Mouse (Mus musculus): Measurements from ENCODE around the gene Enah. TPM values are rescaled to one million over a fixed set of nuclear protein-coding genes. Genes with fewer than 3 reads are reported as not detected.

Enah gene
- polyA plus RNA-seq, 1 experiment: 122 TPM

GRCm38 (mm10) chr1:181987226-181987625 lies 32.6 kb downstream of the Enah start:
- DNase-seq (ENCODE audit: low read depth): peak; percentile 37
- TF ChIP-seq CTCF (IDR thresholded peaks at IDR 0.05; ENCODE audit: borderline replicate concordance, extremely low read depth, insufficient read depth, insufficient read length) (no peak), POLR2A (IDR thresholded peaks at IDR 0.05; ENCODE audit: borderline replicate concordance, extremely low read depth, insufficient read depth, insufficient read length, poor library complexity, severe bottlenecking) (no peak)

- TF ChIP-seq CTCF (IDR thresholded peaks at IDR 0.05; ENCODE audit: borderline replicate concordance, extremely low read depth, insufficient read depth, insufficient read length) (no peak), POLR2A (IDR thresholded peaks at IDR 0.05; ENCODE audit: borderline replicate concordance, extremely low read depth, insufficient read depth, insufficient read length, poor library complexity, severe bottlenecking) (no peak)
- no peak for DNase-seq (ENCODE audit: low read depth)
Observed at GRCm38 (mm10) chr1:181985880-181986279, 33.9 kb downstream of the Enah start.

GRCm38 (mm10) chr1:181984811-181985210 lies 35.0 kb downstream of the Enah start:
- TF ChIP-seq CTCF (IDR thresholded peaks at IDR 0.05; ENCODE audit: borderline replicate concordance, extremely low read depth, insufficient read depth, insufficient read length): no peak
- TF ChIP-seq POLR2A (IDR thresholded peaks at IDR 0.05; ENCODE audit: borderline replicate concordance, extremely low read depth, insufficient read depth, insufficient read length, poor library complexity, severe bottlenecking): no peak
- DNase-seq (ENCODE audit: low read depth): no peak

- no peak for TF ChIP-seq CTCF (IDR thresholded peaks at IDR 0.05; ENCODE audit: borderline replicate concordance, extremely low read depth, insufficient read depth, insufficient read length)
- no peak for TF ChIP-seq POLR2A (IDR thresholded peaks at IDR 0.05; ENCODE audit: borderline replicate concordance, extremely low read depth, insufficient read depth, insufficient read length, poor library complexity, severe bottlenecking)
- peak; percentile 82 for DNase-seq (ENCODE audit: low read depth)
Observed at GRCm38 (mm10) chr1:181980017-181980719, 39.6 kb downstream of the Enah start.

- no peak for TF ChIP-seq POLR2A (IDR thresholded peaks at IDR 0.05; ENCODE audit: borderline replicate concordance, extremely low read depth, insufficient read depth, insufficient read length, poor library complexity, severe bottlenecking)
- no peak for TF ChIP-seq CTCF (IDR thresholded peaks at IDR 0.05; ENCODE audit: borderline replicate concordance, extremely low read depth, insufficient read depth, insufficient read length)
- DNase-seq (ENCODE audit: low read depth): peak; percentile 29
Observed at GRCm38 (mm10) chr1:181975510-181975909, 44.3 kb downstream of the Enah start.

GRCm38 (mm10) chr1:181974897-181975296 lies 44.9 kb downstream of the Enah start:
- TF ChIP-seq POLR2A (IDR thresholded peaks at IDR 0.05; ENCODE audit: borderline replicate concordance, extremely low read depth, insufficient read depth, insufficient read length, poor library complexity, severe bottlenecking) (no peak), CTCF (IDR thresholded peaks at IDR 0.05; ENCODE audit: borderline replicate concordance, extremely low read depth, insufficient read depth, insufficient read length) (no peak)
- DNase-seq (ENCODE audit: low read depth): no peak

GRCm38 (mm10) chr1:181965277-181965676 lies 54.5 kb downstream of the Enah start:
- DNase-seq (ENCODE audit: low read depth): no peak
- TF ChIP-seq CTCF (IDR thresholded peaks at IDR 0.05; ENCODE audit: borderline replicate concordance, extremely low read depth, insufficient read depth, insufficient read length) (no peak), POLR2A (IDR thresholded peaks at IDR 0.05; ENCODE audit: borderline replicate concordance, extremely low read depth, insufficient read depth, insufficient read length, poor library complexity, severe bottlenecking) (no peak)

GRCm38 (mm10) chr1:181963827-181964226 lies 56.0 kb downstream of the Enah start:
- DNase-seq (ENCODE audit: low read depth): no peak
- TF ChIP-seq CTCF (IDR thresholded peaks at IDR 0.05; ENCODE audit: borderline replicate concordance, extremely low read depth, insufficient read depth, insufficient read length) (no peak), POLR2A (IDR thresholded peaks at IDR 0.05; ENCODE audit: borderline replicate concordance, extremely low read depth, insufficient read depth, insufficient read length, poor library complexity, severe bottlenecking) (no peak)

GRCm38 (mm10) chr1:181963351-181963750 lies 56.4 kb downstream of the Enah start:
- no peak for DNase-seq (ENCODE audit: low read depth)
- no peak for TF ChIP-seq POLR2A (IDR thresholded peaks at IDR 0.05; ENCODE audit: borderline replicate concordance, extremely low read depth, insufficient read depth, insufficient read length, poor library complexity, severe bottlenecking)
- no peak for TF ChIP-seq CTCF (IDR thresholded peaks at IDR 0.05; ENCODE audit: borderline replicate concordance, extremely low read depth, insufficient read depth, insufficient read length)

- no peak for TF ChIP-seq POLR2A (IDR thresholded peaks at IDR 0.05; ENCODE audit: borderline replicate concordance, extremely low read depth, insufficient read depth, insufficient read length, poor library complexity, severe bottlenecking)
- no peak for TF ChIP-seq CTCF (IDR thresholded peaks at IDR 0.05; ENCODE audit: borderline replicate concordance, extremely low read depth, insufficient read depth, insufficient read length)
- DNase-seq (ENCODE audit: low read depth): no peak
Observed at GRCm38 (mm10) chr1:181960383-181960782, 59.4 kb downstream of the Enah start.

- no peak for TF ChIP-seq CTCF (IDR thresholded peaks at IDR 0.05; ENCODE audit: borderline replicate concordance, extremely low read depth, insufficient read depth, insufficient read length)
- no peak for TF ChIP-seq POLR2A (IDR thresholded peaks at IDR 0.05; ENCODE audit: borderline replicate concordance, extremely low read depth, insufficient read depth, insufficient read length, poor library complexity, severe bottlenecking)
- no peak for DNase-seq (ENCODE audit: low read depth)
Observed at GRCm38 (mm10) chr1:181958392-181958791, 61.4 kb downstream of the Enah start.

- TF ChIP-seq POLR2A (IDR thresholded peaks at IDR 0.05; ENCODE audit: borderline replicate concordance, extremely low read depth, insufficient read depth, insufficient read length, poor library complexity, severe bottlenecking) (no peak), CTCF (IDR thresholded peaks at IDR 0.05; ENCODE audit: borderline replicate concordance, extremely low read depth, insufficient read depth, insufficient read length) (no peak)
- DNase-seq (ENCODE audit: low read depth): no peak
Observed at GRCm38 (mm10) chr1:181957736-181958135, 62.1 kb downstream of the Enah start.
